Mouse (Mus musculus) heart, embryonic 14.5 days (tissue): ENCODE measurements around the gene Litaf. TPM values are rescaled to one million over a fixed set of nuclear protein-coding genes. Genes with fewer than 3 reads are reported as not detected.
A peak's percentile ranks its signal among the peaks of the same experiment; 100 is the strongest.
"Not testable (repeated sequence)": the region's sequence is repeated elsewhere in the genome, so short reads cannot be mapped to it uniquely, and the experiment has no call there.

Source experiments
- ATAC-seq: fragments of 200-750 bp; cut with Nextera tagmentation; 2 replicates; pipeline ENCODE4 v1.8.0; 2017; ENCODE audit warnings: low read depth, moderate TSS enrichment; ENCODE audit not compliant: insufficient number of reproducible peaks, insufficient read depth, low FRiP score
- H3K27ac ChIP-seq, 2 experiments: fragments of 200-500 bp in 1 of 2; fragments of 300-500 bp in 1 of 2; sonication (generic) in 1 of 2; replicated peaks in 1 of 2; 2 replicates each; pipeline ENCODE4 v1.5.1; 2012 to 2014; ENCODE audit warnings: low read depth in 2 of 2, low read length in 2 of 2, control low read depth in 1 of 2, mild to moderate bottlenecking in 1 of 2, mixed read lengths in 1 of 2; ENCODE audit not compliant: control insufficient read depth in 1 of 2, insufficient read depth in 1 of 2
- H3K27me3 ChIP-seq: fragments of 300-500 bp; sonication (generic); 2 replicates; pipeline ENCODE4 v1.6.1; 2014; ENCODE audit warnings: mild to moderate bottlenecking, low read length, control low read depth; ENCODE audit not compliant: control insufficient read depth, insufficient read depth
- H3K36me3 ChIP-seq: fragments of 300-500 bp; sonication (generic); 2 replicates; pipeline ENCODE4 v1.6.1; 2014; ENCODE audit warnings: mild to moderate bottlenecking, control low read depth, low read length, mixed read lengths; ENCODE audit not compliant: control insufficient read depth, insufficient read depth
- H3K4me1 ChIP-seq, 2 experiments: fragments of 200-500 bp in 1 of 2; fragments of 300-500 bp in 1 of 2; sonication (generic) in 1 of 2; 2 replicates each; pipeline ENCODE4 v1.6.1; 2012 to 2014; ENCODE audit warnings: low read length in 2 of 2, control low read depth in 1 of 2, mixed read lengths in 1 of 2; ENCODE audit not compliant: control insufficient read depth in 2 of 2, insufficient read depth in 2 of 2
- H3K4me2 ChIP-seq: fragments of 300-500 bp; sonication (generic); 2 replicates; pipeline ENCODE4 v1.6.1; 2014; ENCODE audit warnings: mild to moderate bottlenecking, low read length
- H3K4me3 ChIP-seq, 2 experiments: fragments of 200-500 bp in 1 of 2; fragments of 300-500 bp in 1 of 2; sonication (generic) in 1 of 2; 2 replicates each; pipeline ENCODE4 v1.5.1; 2012 to 2014; ENCODE audit warnings: low read length in 2 of 2, mild to moderate bottlenecking in 2 of 2, control low read depth in 1 of 2, low read depth in 1 of 2, moderate library complexity in 1 of 2; ENCODE audit not compliant: control insufficient read depth in 1 of 2, insufficient read depth in 1 of 2
- H3K9ac ChIP-seq: fragments of 300-500 bp; sonication (generic); 2 replicates; pipeline ENCODE4 v1.6.1; 2014; ENCODE audit warnings: mild to moderate bottlenecking, low read length
- H3K9me3 ChIP-seq: fragments of 300-500 bp; sonication (generic); 2 replicates; pipeline ENCODE4 v1.6.1; 2016; ENCODE audit warnings: low read length, control low read depth; ENCODE audit not compliant: control insufficient read depth
- WGBS: fragments of 180-500 bp; shearing (Covaris S2); extraction: QIAGEN DNeasy Blood & Tissue Kit; methylation state at CpG from one replicate; pipeline ENCODE4 v1.1.7; 2014; 5-methylcytosine and 5-hydroxymethylcytosine counted together
- polyA plus RNA-seq: library from polyadenylated mRNA; unstranded; fragments of >200 nt; fragmentation: Nextera tagmentation; extraction: Ambion mirVana; gene quantifications from 2 replicates; pipeline ENCODE4 v1.2.1, GENCODE M21; 2014

Litaf gene
- polyA plus RNA-seq, 1 experiment from 2014 or later: 71.8 TPM

GRCm38 (mm10) chr16:10974939-10975338, 91.0 kb downstream of the Litaf start:
- 0 out of 2 replicates have a peak, but pooled peaks have one; percentile 54 for ATAC-seq
- no peak overlapping the region for H3K9ac ChIP-seq
- H3K27ac ChIP-seq: no peak overlapping the region
- no peak overlapping the region for H3K4me2 ChIP-seq
- H3K36me3 ChIP-seq: peaks cover 6% of the 10 kb centered on the region; the same call in 1 of the 2 replicates
- no peak overlapping the region for H3K4me3 ChIP-seq
- H3K27me3 ChIP-seq: no peaks in the 10 kb centered on the region
- no peaks in the 10 kb centered on the region for H3K9me3 ChIP-seq
- WGBS: 77% methylated on average over 5 of the region's 5 CpGs
- H3K4me1 ChIP-seq: peaks cover 17 to 33% of the 10 kb centered on the region in 2 experiments

- Histone ChIP-seq H3K36me3 (peaks cover 6% of the 10 kb centered on the region; the same call in 1 of the 2 replicates), H3K27ac (no peak overlapping the region), H3K4me2 (no peak overlapping the region), H3K9ac (no peak overlapping the region), H3K4me3 (no peak overlapping the region), H3K27me3 (no peaks in the 10 kb centered on the region), H3K4me1 (peaks cover 14 to 24% of the 10 kb centered on the region in 2 experiments), H3K9me3 (no peaks in the 10 kb centered on the region)
- WGBS: 40% methylated on average over 3 of the region's 3 CpGs
- ATAC-seq: no peak
Observed at GRCm38 (mm10) chr16:10974037-10974446, 91.9 kb downstream of the Litaf start.

DNA sequence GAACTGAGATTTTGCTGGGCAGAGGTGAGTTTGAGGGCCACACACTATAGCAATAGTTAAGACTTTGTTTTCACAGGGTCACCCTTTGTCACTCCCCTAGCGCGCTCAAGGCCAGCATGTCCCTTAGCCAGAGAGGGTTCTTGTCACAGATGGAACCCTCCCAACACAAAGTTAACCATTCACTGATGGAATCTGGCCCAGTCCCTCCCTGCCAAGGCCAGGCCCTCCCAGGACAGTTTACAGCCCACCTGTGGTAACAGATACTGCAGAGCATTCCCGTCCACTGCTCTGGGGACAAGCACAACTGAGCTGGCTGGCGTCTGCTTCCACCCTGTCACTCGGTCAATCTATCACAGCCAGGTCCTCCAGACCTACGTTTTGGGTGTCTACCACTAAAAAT, 93.7 kb downstream of the Litaf start:
- WGBS: 72% methylated on average over 6 of the region's 6 CpGs
- Histone ChIP-seq H3K9ac (no peak overlapping the region), H3K9me3 (no peaks in the 10 kb centered on the region), H3K4me3 (no peak overlapping the region), H3K36me3 (peaks cover 6% of the 10 kb centered on the region; the same call in 1 of the 2 replicates), H3K4me2 (no peak overlapping the region), H3K4me1 (peaks cover 15 to 23% of the 10 kb centered on the region in 2 experiments), H3K27me3 (no peaks in the 10 kb centered on the region), H3K27ac (no peak overlapping the region)
- ATAC-seq: no peak

DNA sequence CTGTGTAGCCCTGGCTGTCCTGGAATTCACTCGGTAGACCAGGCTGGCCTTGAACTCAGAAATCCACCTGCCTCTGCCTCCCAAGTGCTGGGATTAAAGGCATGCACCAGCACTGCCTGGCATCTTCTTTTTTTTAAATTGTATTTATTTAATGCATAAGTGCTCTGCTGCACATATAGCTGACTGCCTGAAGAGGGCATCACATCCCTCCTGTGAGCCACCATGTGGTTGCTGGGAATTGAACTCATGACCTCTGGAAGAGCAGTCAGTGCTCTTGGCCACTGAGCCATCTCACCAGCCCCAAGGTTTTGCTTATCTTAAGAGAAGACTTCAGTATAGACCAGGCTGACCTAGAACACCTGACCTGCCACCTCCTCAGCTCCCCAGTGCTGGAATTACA, 96.0 kb downstream of the Litaf start:
- Histone ChIP-seq H3K36me3 (peaks cover 24% of the 10 kb centered on the region), H3K4me1 (peaks cover 4 to 11% of the 10 kb centered on the region in 2 experiments; a peak in 3 of 4 replicates)
- not testable (repeated sequence) for H3K4me3 ChIP-seq, H3K9me3 ChIP-seq, H3K4me2 ChIP-seq, H3K9ac ChIP-seq, H3K27me3 ChIP-seq, H3K27ac ChIP-seq, ATAC-seq
- 92% methylated on average over 1 of the region's 1 CpGs for WGBS

DNA sequence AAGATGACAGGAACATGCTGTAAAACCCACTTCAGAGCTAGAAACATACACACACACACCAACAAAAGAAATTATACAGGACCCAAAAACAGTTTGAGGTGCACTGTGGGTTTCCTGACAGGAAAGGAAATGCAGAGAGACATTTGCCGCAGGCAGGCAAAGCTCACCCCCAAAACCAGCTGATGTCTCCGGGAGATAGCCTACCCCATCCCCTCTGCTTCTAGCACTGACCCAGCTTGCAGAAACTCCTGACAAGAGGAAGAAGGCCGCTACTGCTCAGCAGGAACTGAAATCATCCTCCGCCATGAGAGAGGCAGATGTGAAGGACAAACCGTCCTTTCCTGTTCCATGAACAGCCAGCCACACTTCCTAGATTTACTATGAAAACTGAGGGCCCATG, 96.6 kb downstream of the Litaf start:
- Histone ChIP-seq H3K9ac (no peak overlapping the region), H3K9me3 (no peaks in the 10 kb centered on the region), H3K27me3 (no peaks in the 10 kb centered on the region), H3K4me3 (no peak overlapping the region), H3K36me3 (peaks cover 30% of the 10 kb centered on the region), H3K27ac (no peak overlapping the region; a peak in 1 of 4 replicates), H3K4me1 (peaks cover 4 to 9% of the 10 kb centered on the region in 2 experiments; a peak in 3 of 4 replicates), H3K4me2 (no peak overlapping the region)
- WGBS: 67% methylated on average over 5 of the region's 5 CpGs
- no peak for ATAC-seq

- no peak overlapping the region for H3K27ac ChIP-seq
- no peak overlapping the region for H3K9ac ChIP-seq
- H3K36me3 ChIP-seq: peaks cover 34% of the 10 kb centered on the region
- 86% methylated on average over 4 of the region's 4 CpGs for WGBS
- peaks cover 4 to 8% of the 10 kb centered on the region in 2 experiments; a peak in 3 of 4 replicates for H3K4me1 ChIP-seq
- no peaks in the 10 kb centered on the region for H3K27me3 ChIP-seq
- no peak overlapping the region for H3K4me3 ChIP-seq
- no peak overlapping the region for H3K4me2 ChIP-seq
- no peaks in the 10 kb centered on the region for H3K9me3 ChIP-seq
- ATAC-seq: no peak
Observed at GRCm38 (mm10) chr16:10968299-10968698, 97.7 kb downstream of the Litaf start.

- H3K36me3 ChIP-seq: peaks cover 40% of the 10 kb centered on the region
- no peak for ATAC-seq
- H3K9me3 ChIP-seq: no peaks in the 10 kb centered on the region
- peaks cover 4 to 8% of the 10 kb centered on the region in 2 experiments; a peak in 3 of 4 replicates for H3K4me1 ChIP-seq
- H3K4me3 ChIP-seq: no peak overlapping the region
- no peak overlapping the region for H3K4me2 ChIP-seq
- WGBS: 86% methylated on average over 7 of the region's 7 CpGs
- H3K27ac ChIP-seq: no peak overlapping the region
- H3K9ac ChIP-seq: no peak overlapping the region
- no peaks in the 10 kb centered on the region for H3K27me3 ChIP-seq
Observed at GRCm38 (mm10) chr16:10967756-10968155, 98.2 kb downstream of the Litaf start.

DNA sequence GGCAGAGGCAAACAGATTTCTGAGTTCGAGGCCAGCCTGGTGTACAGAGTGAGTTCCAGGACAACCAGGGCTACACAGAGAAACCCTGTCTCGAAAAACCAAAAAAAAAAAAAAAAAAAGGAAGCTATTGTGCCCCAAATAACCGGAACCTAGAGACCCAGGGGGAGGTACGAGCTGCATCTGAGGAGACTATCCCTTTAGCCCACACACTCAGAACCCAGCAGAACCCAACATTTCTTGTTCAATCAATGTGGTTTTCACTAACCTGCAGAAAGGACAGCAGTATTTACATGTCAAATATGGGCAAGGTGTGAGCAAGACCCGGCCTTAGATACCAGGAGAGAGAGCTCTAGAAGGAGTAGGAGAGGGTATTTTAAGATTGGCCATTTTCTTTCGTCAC, 98.9 kb downstream of the Litaf start:
- Histone ChIP-seq H3K4me3 (no peak overlapping the region), H3K4me1 (peaks cover 2 to 4% of the 10 kb centered on the region in 2 experiments; a peak in 3 of 4 replicates), H3K9me3 (no peaks in the 10 kb centered on the region), H3K4me2 (no peak overlapping the region), H3K9ac (no peak overlapping the region), H3K36me3 (peaks cover 46% of the 10 kb centered on the region), H3K27me3 (no peaks in the 10 kb centered on the region), H3K27ac (no peak overlapping the region)
- no peak for ATAC-seq
- WGBS: 72% methylated on average over 6 of the region's 6 CpGs
